Mouse (Mus musculus) thymus, adult 2 months (tissue): ENCODE data around the gene Ffar2.

Experiments used
- CTCF ChIP-seq: fragments of 200-500 bp; IDR thresholded peaks from 2 replicates; pipeline ENCODE4 v1.5.1; 2012; ENCODE audit warnings: mild to moderate bottlenecking, control low read depth, low read length, moderate library complexity, borderline replicate concordance; ENCODE audit not compliant: control insufficient read depth, poor library complexity, insufficient read depth; ENCODE audit errors: extremely low read depth
- POLR2A ChIP-seq: fragments of 200-500 bp; IDR thresholded peaks from 2 replicates; pipeline ENCODE4 v1.6.1; 2012; ENCODE audit warnings: mild to moderate bottlenecking, low read length, control low read depth, moderate library complexity; ENCODE audit not compliant: control insufficient read depth, poor library complexity, insufficient read depth; ENCODE audit errors: extremely low read depth

DNA sequence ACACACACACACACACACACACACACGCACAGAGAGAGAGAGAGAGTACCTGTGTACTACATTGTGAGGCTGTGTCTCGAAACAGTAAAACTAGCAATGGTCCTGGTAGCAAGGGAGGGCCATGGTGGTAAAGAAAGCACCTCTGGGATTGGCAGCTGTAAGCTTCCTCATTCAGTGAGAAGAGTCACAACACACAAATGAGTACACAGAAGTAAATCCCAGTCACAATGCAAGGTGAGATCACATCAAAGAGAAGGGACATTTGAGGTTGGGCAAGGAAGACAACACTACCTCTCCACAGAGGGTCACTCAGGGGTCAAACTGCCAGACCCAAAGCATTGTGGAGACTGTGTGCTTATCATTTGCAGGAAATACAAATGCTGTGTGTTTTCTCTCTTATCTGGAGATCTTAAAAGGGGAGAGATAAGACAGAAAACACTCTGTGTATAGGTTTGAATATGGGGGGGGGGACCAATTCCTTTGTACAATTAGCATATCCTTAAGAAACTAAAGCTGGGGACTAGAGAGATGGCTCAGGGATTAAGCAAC lies 23.0 kb upstream of the Ffar2 start:
- TF ChIP-seq CTCF (no peak), POLR2A (no peak)
